Mouse (Mus musculus) neural tube, embryonic 14.5 days (tissue): Measurements from ENCODE around the gene Asb13. TPM values are rescaled to one million over a fixed set of nuclear protein-coding genes. Genes with fewer than 3 reads are reported as not detected.

Source experiments
- ATAC-seq: fragments of 200-750 bp; cut with Nextera tagmentation; 2 replicates; pipeline ENCODE4 v1.8.0; 2017; ENCODE audit warnings: low read depth, mild to moderate bottlenecking, moderate TSS enrichment, moderate library complexity
- H3K27ac ChIP-seq: fragments of 300-500 bp; sonication (generic); 2 replicates; pipeline ENCODE4 v1.5.1; 2014; ENCODE audit warnings: low read depth, mild to moderate bottlenecking, control low read depth, low read length, moderate library complexity, mixed read lengths
- H3K27me3 ChIP-seq: fragments of 300-500 bp; sonication (generic); 2 replicates; pipeline ENCODE4 v1.6.1; 2014; ENCODE audit warnings: low read length; ENCODE audit not compliant: control insufficient read depth, insufficient read depth
- H3K36me3 ChIP-seq: fragments of 300-500 bp; sonication (generic); 2 replicates; pipeline ENCODE4 v1.6.1; 2014; ENCODE audit warnings: low read length, mixed read lengths; ENCODE audit not compliant: control insufficient read depth, insufficient read depth
- H3K4me1 ChIP-seq: fragments of 300-500 bp; sonication (generic); 2 replicates; pipeline ENCODE4 v1.6.1; 2014; ENCODE audit warnings: low read length; ENCODE audit not compliant: control insufficient read depth, insufficient read depth
- H3K4me2 ChIP-seq: fragments of 300-500 bp; sonication (generic); 2 replicates; pipeline ENCODE4 v1.6.1; 2014; ENCODE audit warnings: mild to moderate bottlenecking, low read depth, low read length, control low read depth
- H3K4me3 ChIP-seq: fragments of 300-500 bp; sonication (generic); 2 replicates; pipeline ENCODE4 v1.5.1; 2014; ENCODE audit warnings: low read depth, low read length, control low read depth, mixed read lengths
- H3K9ac ChIP-seq: fragments of 300-500 bp; sonication (generic); replicated peaks from 2 replicates; pipeline ENCODE4 v1.6.1; 2014; ENCODE audit warnings: low read depth, mild to moderate bottlenecking, control low read depth, low read length, mixed read lengths
- H3K9me3 ChIP-seq: fragments of 300-500 bp; sonication (generic); 2 replicates; pipeline ENCODE4 v1.6.1; 2016; ENCODE audit warnings: low read length; ENCODE audit not compliant: control insufficient read depth
- WGBS: fragments of 180-500 bp; shearing (Covaris S2); extraction: QIAGEN DNeasy Blood & Tissue Kit; methylation state at CpG from one replicate; pipeline ENCODE4 v1.1.7; 2014; 5-methylcytosine and 5-hydroxymethylcytosine counted together
- polyA plus RNA-seq: library from polyadenylated mRNA; unstranded; fragments of >200 nt; fragmentation: Nextera tagmentation; extraction: Ambion mirVana; gene quantifications from 2 replicates; pipeline ENCODE4 v1.2.1, GENCODE M21; 2014

Asb13 gene
- polyA plus RNA-seq, 1 experiment from 2014 or later, result 16.6 TPM

DNA sequence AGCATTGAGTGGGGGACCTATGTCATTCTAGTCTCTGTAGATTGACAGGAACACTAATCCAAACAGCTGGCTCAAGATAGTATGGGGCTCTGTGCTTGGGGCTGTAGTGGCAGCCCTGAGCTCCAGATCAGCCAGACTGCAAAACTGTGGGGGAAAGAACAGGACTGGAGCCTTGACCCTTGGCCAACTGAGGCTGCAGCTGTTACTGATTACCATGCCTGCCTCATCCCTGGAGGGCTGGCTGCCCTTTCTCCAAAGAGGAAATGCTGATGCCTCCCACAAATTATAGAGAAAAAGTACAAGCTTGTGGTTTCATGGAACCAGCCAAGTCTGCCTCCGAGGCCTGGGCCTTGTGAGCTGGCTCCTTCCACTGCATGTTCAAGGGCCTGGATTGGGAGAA, 36.2 kb downstream of the Asb13 start:
- H3K27me3 ChIP-seq, result no peaks in the 10 kb centered on the region
- H3K9ac ChIP-seq, result no peak overlapping the region
- no peaks in the 10 kb centered on the region for H3K9me3 ChIP-seq
- no peak for ATAC-seq
- no peaks in the 10 kb centered on the region for H3K4me1 ChIP-seq
- no peaks in the 10 kb centered on the region for H3K36me3 ChIP-seq
- WGBS, result 83% methylated on average over 1 of the region's 1 CpGs
- no peak overlapping the region for H3K4me3 ChIP-seq
- no peak overlapping the region for H3K4me2 ChIP-seq
- no peak overlapping the region for H3K27ac ChIP-seq

DNA sequence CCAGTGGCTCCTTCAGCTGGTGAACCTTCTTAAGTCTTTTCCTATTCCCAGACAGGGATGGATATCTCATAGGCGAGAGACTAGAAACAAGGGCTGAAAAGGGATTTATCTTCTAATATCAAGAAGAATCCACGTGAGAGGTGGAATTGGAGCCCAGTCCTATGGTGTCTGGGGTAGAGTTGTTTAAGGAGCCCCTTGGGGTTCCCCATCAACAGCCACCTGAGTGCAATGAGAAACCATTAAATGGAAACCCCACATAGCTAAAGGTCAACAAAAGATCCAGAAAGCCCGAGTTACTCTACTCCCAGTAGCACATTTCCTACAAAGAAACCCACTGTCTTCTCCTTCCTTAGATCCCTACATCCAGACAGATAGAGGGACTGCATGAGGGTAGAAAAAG, 39.3 kb downstream of the Asb13 start:
- H3K36me3 ChIP-seq, result no peaks in the 10 kb centered on the region
- no peak overlapping the region for H3K27ac ChIP-seq
- no peak overlapping the region for H3K4me2 ChIP-seq
- no peaks in the 10 kb centered on the region for H3K4me1 ChIP-seq
- WGBS, result 73% methylated on average over 3 of the region's 3 CpGs
- no peaks in the 10 kb centered on the region for H3K27me3 ChIP-seq
- no peak overlapping the region for H3K9ac ChIP-seq
- ATAC-seq, result no peak
- no peaks in the 10 kb centered on the region for H3K9me3 ChIP-seq
- H3K4me3 ChIP-seq, result no peak overlapping the region

DNA sequence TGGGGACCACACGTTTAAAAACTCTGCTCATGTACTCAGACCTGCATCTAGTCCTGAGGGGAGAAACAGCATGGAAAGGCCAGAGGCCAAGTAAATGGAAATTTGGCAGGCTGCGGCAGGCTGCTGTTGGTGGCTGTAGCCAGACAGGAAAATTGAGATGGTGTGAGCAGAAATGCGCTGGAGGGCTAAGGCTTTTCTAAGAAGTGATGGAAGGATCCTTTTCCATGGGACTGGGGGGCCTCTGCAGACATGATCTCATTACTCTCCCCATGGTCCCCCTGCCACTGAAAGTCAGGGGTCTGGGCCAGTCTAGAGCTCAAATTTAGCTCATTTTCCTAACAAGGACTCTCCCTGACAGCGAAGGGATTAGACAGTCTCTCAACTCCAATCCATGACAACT, 39.8 kb downstream of the Asb13 start:
- ATAC-seq, result no peak
- WGBS, result 81% methylated on average over 4 of the region's 4 CpGs
- H3K4me3 ChIP-seq, result no peak overlapping the region

DNA sequence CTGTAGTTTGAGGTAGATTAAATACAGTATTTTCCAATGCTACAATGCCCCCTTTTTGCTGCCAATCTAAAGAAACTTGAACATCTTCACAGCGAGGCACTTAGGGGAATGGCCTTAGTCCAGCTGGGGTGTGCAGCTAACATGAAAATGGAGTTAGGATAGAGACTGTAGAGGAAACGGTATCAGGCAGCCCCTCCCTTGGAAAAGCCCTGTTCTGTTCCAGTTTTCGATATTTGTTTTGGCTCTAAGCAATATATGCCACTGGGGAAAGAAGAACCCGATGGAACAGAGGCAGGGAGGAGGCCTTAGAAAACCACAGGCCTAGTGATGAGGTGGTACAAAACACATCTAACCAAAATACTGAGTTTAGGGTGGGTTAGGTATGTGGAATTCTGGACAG, 42.0 kb downstream of the Asb13 start:
- Histone ChIP-seq H3K27me3 (no peaks in the 10 kb centered on the region), H3K36me3 (no peaks in the 10 kb centered on the region), H3K9me3 (no peaks in the 10 kb centered on the region), H3K4me2 (no peak overlapping the region), H3K9ac (no peak overlapping the region), H3K27ac (no peak overlapping the region), H3K4me3 (no peak overlapping the region), H3K4me1 (no peaks in the 10 kb centered on the region)
- ATAC-seq, result no peak
- WGBS, result 81% methylated on average over 4 of the region's 4 CpGs

More for the DNA sequence above, 39.8 kb downstream of the Asb13 start:
- H3K4me2 ChIP-seq, result no peak overlapping the region
- H3K27ac ChIP-seq, result no peak overlapping the region
- H3K36me3 ChIP-seq, result no peaks in the 10 kb centered on the region
- H3K9ac ChIP-seq, result no peak overlapping the region
- H3K9me3 ChIP-seq, result no peaks in the 10 kb centered on the region
- no peaks in the 10 kb centered on the region for H3K27me3 ChIP-seq
- no peaks in the 10 kb centered on the region for H3K4me1 ChIP-seq

DNA sequence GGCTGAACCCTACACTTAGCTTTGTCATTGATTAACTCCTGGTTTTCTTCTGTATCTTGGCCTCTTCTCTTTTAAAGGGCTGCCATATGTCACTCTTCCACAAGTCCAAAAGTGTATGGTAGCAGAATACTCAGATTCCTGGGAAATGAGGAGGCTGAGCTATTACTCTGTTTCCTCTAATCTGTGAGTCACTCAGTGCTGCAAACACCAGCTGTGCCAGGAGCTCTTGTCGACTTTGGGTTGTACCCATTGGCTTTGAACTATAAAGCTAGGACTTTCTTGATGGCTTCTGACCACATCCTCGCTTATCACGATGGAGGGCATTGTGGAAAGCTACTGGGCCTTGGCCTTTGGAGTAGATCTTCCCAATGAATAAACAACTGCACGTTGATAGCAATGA, 45.3 kb downstream of the Asb13 start:
- H3K36me3 ChIP-seq, result no peaks in the 10 kb centered on the region
- no peak overlapping the region for H3K27ac ChIP-seq
- 90% methylated on average over 4 of the region's 4 CpGs for WGBS
- H3K4me2 ChIP-seq, result no peak overlapping the region
- H3K9me3 ChIP-seq, result no peaks in the 10 kb centered on the region
- no peak overlapping the region for H3K9ac ChIP-seq
- H3K27me3 ChIP-seq, result no peaks in the 10 kb centered on the region
- no peak for ATAC-seq
- H3K4me1 ChIP-seq, result no peaks in the 10 kb centered on the region
- no peak overlapping the region for H3K4me3 ChIP-seq

DNA sequence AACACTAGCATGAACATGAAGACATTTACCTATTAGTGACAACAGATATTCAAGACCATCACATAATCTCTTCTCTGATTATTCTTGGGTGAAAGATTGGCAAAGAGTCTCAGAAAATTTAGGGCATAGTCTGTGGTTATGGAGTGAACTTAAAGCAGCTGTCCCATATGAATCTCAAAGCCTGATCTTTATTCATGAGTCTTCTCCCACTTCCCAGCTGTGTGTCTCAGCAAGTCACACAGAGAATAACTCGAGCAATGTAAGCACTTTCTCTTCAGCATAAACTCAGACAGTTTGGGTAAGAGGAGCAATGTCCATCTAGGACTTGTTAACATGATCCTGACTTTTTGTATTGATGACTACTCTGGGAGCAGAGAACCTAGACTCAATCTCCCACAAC, 52.5 kb downstream of the Asb13 start:
- 61% methylated on average over 1 of the region's 1 CpGs for WGBS
- Histone ChIP-seq H3K9me3 (no peaks in the 10 kb centered on the region), H3K4me2 (no peak overlapping the region), H3K27ac (no peak overlapping the region), H3K36me3 (no peaks in the 10 kb centered on the region), H3K27me3 (no peaks in the 10 kb centered on the region), H3K4me1 (no peaks in the 10 kb centered on the region), H3K4me3 (no peak overlapping the region), H3K9ac (no peak overlapping the region)
- no peak for ATAC-seq

DNA sequence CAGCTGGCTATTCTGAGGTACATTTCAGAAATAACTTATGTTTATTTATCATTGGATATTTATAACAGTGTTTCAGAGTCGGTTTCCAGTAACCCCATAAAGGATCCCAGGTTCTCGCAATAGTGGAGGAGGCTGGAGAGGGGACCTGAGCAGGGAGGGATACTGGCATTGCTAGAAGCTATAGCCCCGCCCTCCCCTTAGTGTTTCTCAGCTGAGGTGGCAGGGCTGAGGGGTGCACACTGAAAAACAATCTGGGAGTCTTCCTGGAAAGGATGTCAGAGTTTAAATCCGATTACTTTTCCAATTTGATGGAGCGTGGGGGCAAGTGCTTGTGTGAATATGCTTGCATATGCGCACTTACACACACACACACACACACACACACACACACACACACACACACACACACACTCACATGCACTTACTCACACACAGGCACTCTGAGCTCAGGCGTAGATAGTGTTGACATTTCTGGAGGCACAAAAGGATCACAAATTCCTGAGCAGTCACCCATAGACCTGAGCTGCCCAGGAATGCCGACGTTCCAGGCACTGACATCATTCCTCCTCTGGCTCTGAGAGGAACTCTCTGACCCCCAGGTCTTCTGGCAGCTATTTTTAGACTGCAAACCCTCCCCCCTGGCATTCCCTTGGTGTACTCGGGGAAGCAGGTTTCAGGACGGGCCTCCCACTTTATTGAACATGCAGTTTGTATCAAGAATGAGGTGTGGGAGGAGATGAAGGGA, 60.9 kb downstream of the Asb13 start:
- no peaks in the 10 kb centered on the region for H3K9me3 ChIP-seq
- no peaks in the 10 kb centered on the region for H3K27me3 ChIP-seq
- 35% methylated on average over 10 of the region's 11 CpGs for WGBS
- H3K4me2 ChIP-seq, result no peak overlapping the region
- no peak overlapping the region for H3K9ac ChIP-seq
- no peak for ATAC-seq
- no peak overlapping the region for H3K4me3 ChIP-seq
- no peaks in the 10 kb centered on the region for H3K36me3 ChIP-seq
- no peaks in the 10 kb centered on the region for H3K4me1 ChIP-seq
- H3K27ac ChIP-seq, result no peak overlapping the region

DNA sequence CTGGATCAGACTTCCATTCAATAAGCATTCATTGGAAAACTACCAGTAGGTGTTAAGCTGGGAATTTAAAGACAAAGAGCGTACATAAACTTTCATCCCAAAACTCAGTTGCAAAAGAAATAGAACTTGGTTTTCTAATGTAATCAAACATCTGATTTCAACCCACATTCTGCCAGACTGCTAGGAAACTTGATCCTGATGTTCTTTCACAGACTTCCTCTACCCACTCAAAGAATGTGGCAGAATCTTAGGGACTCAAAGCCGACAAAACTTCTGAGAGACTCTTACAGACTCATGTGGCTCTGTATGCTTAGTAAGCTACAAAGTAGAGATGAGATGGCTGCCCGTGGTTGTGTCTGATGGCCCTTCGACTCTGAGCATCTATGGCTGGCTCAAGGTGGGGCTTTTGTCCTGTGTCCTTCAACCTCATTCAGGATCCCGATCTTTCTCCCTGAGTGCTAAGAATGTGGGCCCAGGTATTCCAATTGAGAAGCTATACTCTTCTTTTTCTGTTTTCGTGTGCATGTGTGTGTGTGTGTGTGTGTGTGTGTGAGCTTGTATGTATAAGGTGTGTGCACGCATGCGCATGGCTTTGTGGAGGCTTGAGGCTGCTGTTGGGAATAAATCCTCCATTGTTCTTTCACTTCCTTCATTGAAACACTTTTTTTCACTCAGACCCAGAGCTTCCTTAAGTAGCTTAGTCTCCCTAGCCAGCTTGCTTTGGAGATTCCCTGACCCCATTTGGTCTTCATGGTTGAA, 63.3 kb downstream of the Asb13 start:
- no peaks in the 10 kb centered on the region for H3K36me3 ChIP-seq
- 88% methylated on average over 8 of the region's 8 CpGs for WGBS

DNA sequence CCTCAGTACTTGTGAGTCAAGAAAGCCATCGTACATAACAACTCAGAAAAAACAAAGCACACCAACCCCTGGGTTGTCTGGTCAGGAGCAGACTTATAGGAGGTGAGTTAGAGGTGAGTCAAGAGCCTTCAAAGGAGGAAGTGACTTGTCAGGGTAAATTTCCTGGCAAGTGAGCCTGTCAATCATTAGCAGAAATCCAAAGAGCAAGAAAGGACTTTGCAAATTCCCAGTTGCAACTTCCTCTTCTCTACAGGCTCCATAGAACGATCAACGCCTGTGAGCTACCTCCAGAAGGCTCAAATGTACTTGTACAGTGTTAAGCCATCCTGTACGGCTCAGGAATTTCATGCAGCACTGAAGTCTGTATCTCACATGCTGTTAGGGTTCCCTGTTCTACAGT, 66.9 kb downstream of the Asb13 start:
- H3K27me3 ChIP-seq, result no peaks in the 10 kb centered on the region
- no peak overlapping the region for H3K9ac ChIP-seq
- WGBS, result 87% methylated on average over 4 of the region's 4 CpGs
- H3K4me2 ChIP-seq, result no peak overlapping the region
- H3K36me3 ChIP-seq, result no peaks in the 10 kb centered on the region
- no peaks in the 10 kb centered on the region for H3K9me3 ChIP-seq
- H3K4me1 ChIP-seq, result no peaks in the 10 kb centered on the region
- ATAC-seq, result no peak
- H3K27ac ChIP-seq, result no peak overlapping the region
- H3K4me3 ChIP-seq, result no peak overlapping the region

More for the DNA sequence above, 63.3 kb downstream of the Asb13 start:
- H3K9me3 ChIP-seq, result no peaks in the 10 kb centered on the region
- no peak overlapping the region for H3K9ac ChIP-seq
- ATAC-seq, result no peak
- H3K4me2 ChIP-seq, result no peak overlapping the region
- H3K27ac ChIP-seq, result no peak overlapping the region
- no peaks in the 10 kb centered on the region for H3K4me1 ChIP-seq
- no peaks in the 10 kb centered on the region for H3K27me3 ChIP-seq
- no peak overlapping the region for H3K4me3 ChIP-seq
